Mouse (Mus musculus) stomach, postnatal 0 days (tissue): ENCODE data around the gene Prelid1.

ENCODE experiments used
- CTCF ChIP-seq: IDR thresholded peaks from 2 replicates; pipeline ENCODE4 v1.5.1; 2016; ENCODE audit warnings: antibody characterized with exemption, low read depth, mild to moderate bottlenecking, moderate library complexity
- EP300 ChIP-seq: optimal IDR thresholded peaks from 2 replicates; pipeline ENCODE3; 2016; ENCODE audit warnings: antibody characterized with exemption

GRCm38 (mm10) chr13:55314891-55315412 lies 5.3 kb upstream of the Prelid1 start:
- TF ChIP-seq CTCF = no peak
- TF ChIP-seq EP300 = no peak
